Mouse (Mus musculus) olfactory bulb, adult 2 months (tissue): ENCODE results near the gene Oas1c.

Experiments
- CTCF ChIP-seq: fragments of 200-500 bp; IDR thresholded peaks from 2 replicates; pipeline ENCODE4 v1.5.1; 2012; ENCODE audit warnings: low read depth, mild to moderate bottlenecking, low read length, moderate library complexity; ENCODE audit not compliant: insufficient read depth
- POLR2A ChIP-seq: fragments of 200-500 bp; IDR thresholded peaks from 2 replicates; pipeline ENCODE4 v1.6.1; 2012; ENCODE audit warnings: mild to moderate bottlenecking, low read depth, low read length, moderate library complexity; ENCODE audit not compliant: insufficient read depth

DNA sequence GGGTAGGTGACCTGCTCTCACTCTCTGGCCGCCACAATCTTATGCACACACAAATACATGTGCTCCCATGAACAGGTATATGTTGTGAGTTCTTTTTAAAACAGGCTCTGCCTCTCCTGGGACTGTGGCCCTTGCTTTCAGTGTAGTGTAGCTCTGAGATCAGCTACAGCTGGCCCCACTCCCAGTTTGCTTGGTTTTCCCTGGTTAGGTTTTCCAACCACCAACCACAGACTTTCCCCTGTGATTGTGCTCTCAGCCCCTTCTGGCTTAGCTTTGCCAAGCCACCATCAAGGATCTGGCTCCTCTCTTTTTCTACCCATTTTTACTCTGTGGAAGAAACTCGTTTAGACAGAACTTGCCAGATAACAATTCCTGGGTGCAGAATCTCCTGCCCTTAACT lies 8.7 kb downstream of the Oas1c start:
- no peak for TF ChIP-seq CTCF
- TF ChIP-seq POLR2A = no peak
